Mouse (Mus musculus) CH12.LX (cell line): ENCODE data around the gene Sufu. TPM values are rescaled to one million over a fixed set of nuclear protein-coding genes. Genes with fewer than 3 reads are reported as not detected.

Experiments
- DNase-seq: peaks from one replicate; pipeline ENCODE4 v3.0.0-alpha.2; 2013; ENCODE audit errors: extremely low read depth
- H3K27ac ChIP-seq: 2 replicates; pipeline ENCODE4 v1.5.1; 2012; ENCODE audit warnings: low read depth, mild to moderate bottlenecking, control low read depth, moderate library complexity; ENCODE audit not compliant: insufficient read depth
- H3K27me3 ChIP-seq: replicated peaks from 2 replicates; pipeline ENCODE3; 2012; ENCODE audit warnings: inconsistent platforms
- H3K36me3 ChIP-seq, 2 experiments: replicated peaks in 1 of 2; 2 replicates each; pipeline versions ENCODE3 to v1.6.1; 2012; ENCODE audit warnings: inconsistent platforms in 1 of 2, low read length in 1 of 2, mild to moderate bottlenecking in 1 of 2, mixed read lengths in 1 of 2, moderate library complexity in 1 of 2; ENCODE audit not compliant: control insufficient read depth in 1 of 2, insufficient read depth in 1 of 2
- H3K4me1 ChIP-seq, 2 experiments: 2 replicates each; pipeline ENCODE4 v1.6.1; 2012; ENCODE audit warnings: inconsistent platforms in 1 of 2, moderate library complexity in 1 of 2; ENCODE audit not compliant: insufficient read depth in 2 of 2, control insufficient read depth in 1 of 2
- H3K4me2 ChIP-seq: 2 replicates; pipeline ENCODE4 v1.6.1; 2012; ENCODE audit warnings: low read depth, mild to moderate bottlenecking, control low read depth; ENCODE audit not compliant: poor library complexity, insufficient read depth, severe bottlenecking
- H3K4me3 ChIP-seq, 3 experiments: fragments of 150-350 bp in 1 of 3; sonication (generic) in 1 of 3; replicated peaks in 1 of 3; 2 replicates each; pipeline versions ENCODE3 to v1.5.1; 2011 to 2012; ENCODE audit warnings: low read depth in 2 of 3, low read length in 2 of 3, mild to moderate bottlenecking in 2 of 3, moderate library complexity in 2 of 3, control low read depth in 1 of 3, improper control_type of control experiment in 1 of 3, inconsistent platforms in 1 of 3, mixed read lengths in 1 of 3; ENCODE audit not compliant: poor library complexity in 1 of 3
- H3K79me2 ChIP-seq: replicated peaks from 2 replicates; pipeline ENCODE4 v1.6.1; 2012; ENCODE audit warnings: mild to moderate bottlenecking, moderate library complexity; ENCODE audit not compliant: control insufficient read depth, poor library complexity, insufficient read depth, severe bottlenecking; ENCODE audit errors: extremely low read depth
- H3K9ac ChIP-seq: 2 replicates; pipeline ENCODE4 v1.6.1; 2012; ENCODE audit warnings: low read depth, mild to moderate bottlenecking, control low read depth, moderate library complexity; ENCODE audit not compliant: insufficient read depth
- H3K9me3 ChIP-seq: replicated peaks from 2 replicates; pipeline ENCODE3; 2012; ENCODE audit warnings: low read length, inconsistent platforms, mixed read lengths
- CHD2 ChIP-seq: IDR thresholded peaks from 2 replicates; pipeline ENCODE4 v1.6.1; 2011; ENCODE audit warnings: low read length, improper control_type of control experiment
- CTCF ChIP-seq, 2 experiments: IDR thresholded peaks in 1 of 2; conservative IDR thresholded peaks in 1 of 2; 2 replicates each; pipeline ENCODE4 v1.5.1; 2011 to 2012; ENCODE audit warnings: low read depth in 2 of 2, low read length in 2 of 2, improper control_type of control experiment in 1 of 2, inconsistent platforms in 1 of 2, mild to moderate bottlenecking in 1 of 2, moderate library complexity in 1 of 2
- ELF1 ChIP-seq: IDR thresholded peaks from 2 replicates; pipeline ENCODE4 v1.6.1; 2014; ENCODE audit warnings: low read depth, mild to moderate bottlenecking, inconsistent platforms, low read length, improper control_type of control experiment
- EP300 ChIP-seq: IDR thresholded peaks from 2 replicates; pipeline ENCODE4 v1.6.1; 2011; ENCODE audit warnings: low read length, improper control_type of control experiment
- HCFC1 ChIP-seq: IDR thresholded peaks from 2 replicates; pipeline ENCODE4 v1.6.1; 2012; ENCODE audit warnings: low read depth, mild to moderate bottlenecking, inconsistent platforms, low read length, improper control_type of control experiment
- IRF4 ChIP-seq: IDR thresholded peaks from 2 replicates; pipeline ENCODE4 v1.6.1; 2014; ENCODE audit warnings: low read depth, mild to moderate bottlenecking, inconsistent platforms, low read length, improper control_type of control experiment
- JUND ChIP-seq: conservative IDR thresholded peaks from 2 replicates; pipeline ENCODE4 v1.6.1; 2011; ENCODE audit warnings: low read depth, low read length, improper control_type of control experiment
- KAT2A ChIP-seq: IDR thresholded peaks from 2 replicates; pipeline ENCODE4 v1.6.1; 2012; ENCODE audit warnings: low read length, improper control_type of control experiment, inconsistent platforms; ENCODE audit not compliant: insufficient replicate concordance
- MAFK ChIP-seq: IDR thresholded peaks from 2 replicates; pipeline ENCODE4 v1.6.1; 2011; ENCODE audit warnings: low read length, improper control_type of control experiment; ENCODE audit not compliant: insufficient replicate concordance
- MAX ChIP-seq: IDR thresholded peaks from 2 replicates; pipeline ENCODE4 v1.6.1; 2011; ENCODE audit warnings: low read length, improper control_type of control experiment
- MAZ ChIP-seq: IDR thresholded peaks from 2 replicates; pipeline ENCODE4 v1.6.1; 2012; ENCODE audit warnings: low read depth, mild to moderate bottlenecking, inconsistent platforms, low read length, improper control_type of control experiment, moderate library complexity
- MEF2A ChIP-seq: IDR thresholded peaks from 2 replicates; pipeline ENCODE4 v1.6.1; 2014; ENCODE audit warnings: low read depth, mild to moderate bottlenecking, inconsistent platforms, low read length, improper control_type of control experiment, borderline replicate concordance
- MXI1 ChIP-seq: IDR thresholded peaks from 2 replicates; pipeline ENCODE4 v1.6.1; 2011; ENCODE audit warnings: mild to moderate bottlenecking, low read depth, low read length, improper control_type of control experiment
- MYC ChIP-seq: IDR thresholded peaks from 2 replicates; pipeline ENCODE4 v1.6.1; 2011; ENCODE audit warnings: low read depth, mild to moderate bottlenecking, improper control_type of control experiment, low read length
- NELFE ChIP-seq: IDR thresholded peaks from 2 replicates; pipeline ENCODE4 v1.6.1; 2011; ENCODE audit warnings: low read depth, low read length, improper control_type of control experiment
- NRF1 ChIP-seq: IDR thresholded peaks from 2 replicates; pipeline ENCODE4 v1.6.1; 2014; ENCODE audit warnings: low read depth, mild to moderate bottlenecking, inconsistent platforms, low read length, improper control_type of control experiment, moderate library complexity
- PAX5 ChIP-seq: IDR thresholded peaks from 2 replicates; pipeline ENCODE4 v1.6.1; 2012; ENCODE audit warnings: low read length, inconsistent platforms, mixed read lengths
- POLR2A ChIP-seq: IDR thresholded peaks from 2 replicates; pipeline ENCODE4 v1.6.1; 2011; ENCODE audit warnings: low read depth, mild to moderate bottlenecking, improper control_type of control experiment, low read length
- POLR2AphosphoS2 ChIP-seq: IDR thresholded peaks from 2 replicates; pipeline ENCODE4 v1.6.1; 2011; ENCODE audit warnings: low read depth, low read length, improper control_type of control experiment
- RAD21 ChIP-seq: IDR thresholded peaks from 2 replicates; pipeline ENCODE4 v1.6.1; 2011; ENCODE audit warnings: low read depth, mild to moderate bottlenecking, low read length, improper control_type of control experiment, moderate library complexity
- RCOR1 ChIP-seq: conservative IDR thresholded peaks from 2 replicates; pipeline ENCODE4 v1.6.1; 2012; ENCODE audit warnings: low read depth, mild to moderate bottlenecking, inconsistent platforms, low read length, improper control_type of control experiment
- SIN3A ChIP-seq: IDR thresholded peaks from 2 replicates; pipeline ENCODE4 v1.6.1; 2012; ENCODE audit warnings: low read length, improper control_type of control experiment, inconsistent platforms
- SMC3 ChIP-seq: IDR thresholded peaks from 2 replicates; pipeline ENCODE4 v1.6.1; 2011; ENCODE audit warnings: low read depth, low read length, improper control_type of control experiment
- TBP ChIP-seq: conservative IDR thresholded peaks from 2 replicates; pipeline ENCODE4 v1.6.1; 2011; ENCODE audit warnings: low read depth, low read length, improper control_type of control experiment
- TCF12 ChIP-seq: IDR thresholded peaks from 2 replicates; pipeline ENCODE4 v1.6.1; 2014; ENCODE audit warnings: low read depth, mild to moderate bottlenecking, inconsistent platforms, low read length, improper control_type of control experiment
- UBTF ChIP-seq: IDR thresholded peaks from 2 replicates; pipeline ENCODE4 v1.6.1; 2012; ENCODE audit warnings: low read depth, mild to moderate bottlenecking, inconsistent platforms, low read length, improper control_type of control experiment, moderate library complexity
- USF2 ChIP-seq: conservative IDR thresholded peaks from 2 replicates; pipeline ENCODE4 v1.6.1; 2011; ENCODE audit warnings: low read depth, low read length, improper control_type of control experiment
- ZC3H11A ChIP-seq: IDR thresholded peaks from 2 replicates; pipeline ENCODE4 v1.6.1; 2012; ENCODE audit warnings: low read depth, mild to moderate bottlenecking, inconsistent platforms, low read length, improper control_type of control experiment
- ZKSCAN1 ChIP-seq: IDR thresholded peaks from 2 replicates; pipeline ENCODE4 v1.6.1; 2012; ENCODE audit warnings: low read depth, inconsistent platforms, low read length, improper control_type of control experiment, borderline replicate concordance
- ZMIZ1 ChIP-seq: IDR thresholded peaks from 2 replicates; pipeline ENCODE4 v1.6.1; 2012; ENCODE audit warnings: low read depth, mild to moderate bottlenecking, inconsistent platforms, low read length, improper control_type of control experiment
- dilution Hi-C: fragments of 300-500 bp; cut with MboI; formaldehyde crosslinking; loops from 2 replicates; pipeline ENCODE4 v1.14.3; 2020; ENCODE audit warnings: low sequenced_read_pairs; ENCODE audit not compliant: extremely low pct_unique_long_range_greater_than_20kb, extremely low pct_ligation_motif_present
- in situ Hi-C: fragments of 300-500 bp; cut with MboI; formaldehyde crosslinking; loops from 3 replicates; pipeline ENCODE4 v1.14.3; 2019; ENCODE audit warnings: low sequenced_read_pairs, low pct_ligation_motif_present, low pct_unique_long_range_greater_than_20kb, mixed read lengths
- polyA plus RNA-seq: library from polyadenylated mRNA; unstranded; fragments of >175 nt; gene quantifications from 2 replicates; pipeline ENCODE4 v1.2.1, GENCODE M21; 2012; ENCODE audit warnings: low read depth; ENCODE audit not compliant: insufficient read length
- total RNA-seq, 2 experiments: library from RNA; depleted of rRNA; stranded (reverse); fragments of 300-350 nt in 1 of 2; fragments of >200 nt in 1 of 2; gene quantifications; 2 replicates each; pipeline ENCODE4 v1.2.3; 2012 to 2014

The Sufu gene
- total and polyA plus RNA-seq, 3 experiments = 3.6 to 22.6 (median 9.8) TPM

GRCm38 (mm10) chr19:46394712-46395108 is 2.0 kb upstream of the Sufu start:
- peak overlapping the region; percentile 84 for H3K4me2 ChIP-seq
- dilution Hi-C loops = no loop called here
- peaks cover 3 to 25% of the 10 kb centered on the region in 2 experiments for H3K36me3 ChIP-seq
- DNase-seq = no peak
- no peaks in the 10 kb centered on the region for H3K9me3 ChIP-seq
- peak overlapping the region; percentile 83 to 89 (median 89) for H3K4me3 ChIP-seq
- H3K27me3 ChIP-seq = no peaks in the 10 kb centered on the region
- peak; percentile 46; the same call in 1 of the 2 replicates for TF ChIP-seq NELFE
- TF ChIP-seq RAD21 = no peak
- TF ChIP-seq KAT2A = no peak
- in situ Hi-C loops = loop anchor here (5.0 to 10.0 kb wide), 3 partner anchors 37 to 190 kb away; no protein-coding TSS in a partner anchor
- peak overlapping the region; percentile 50 for H3K9ac ChIP-seq
- peaks cover 8 to 36% of the 10 kb centered on the region in 2 experiments for H3K4me1 ChIP-seq
- no peak overlapping the region for H3K27ac ChIP-seq
- peaks cover 54% of the 10 kb centered on the region for H3K79me2 ChIP-seq

GRCm38 (mm10) chr19:46395109-46396009 is 1.3 kb upstream of the Sufu start, which contains the start of gene Actr1a:
Actr1a (minus strand) TSS chr19:46395748.
- DNase-seq = peak; percentile 99
- Histone ChIP-seq H3K4me2 (peak within 1 kb of the TSS; percentile 96), H3K4me3 (peak within 1 kb of the TSS; percentile 83 to 91 (median 89)), H3K36me3 (peaks cover 3 to 24% of the 10 kb centered on the region in 2 experiments), H3K9me3 (no peaks in the 10 kb centered on the region), H3K4me1 (peaks cover 8 to 36% of the 10 kb centered on the region in 2 experiments), H3K27me3 (no peaks in the 10 kb centered on the region), H3K9ac (peak within 1 kb of the TSS; percentile 85), H3K27ac (peak within 1 kb of the TSS; percentile 57), H3K79me2 (peaks cover 47% of the 10 kb centered on the region)
- in situ Hi-C loops (loop anchor here (5.0 to 10.0 kb wide), 2 partner anchors 42 to 189 kb away; no protein-coding TSS in a partner anchor), dilution Hi-C loops (no loop called here)
- TF ChIP-seq KAT2A (peak; percentile 86; the same call in 1 of the 2 replicates), NRF1 (peak; percentile 96), MYC (no peak), POLR2A (peak; percentile 77), HCFC1 (peak; percentile 96), PAX5 (no peak), JUND (no peak), ZC3H11A (no peak), UBTF (no peak), TCF12 (peak; percentile 9; the same call in 1 of the 2 replicates), MAFK (no peak), NELFE (peak; percentile 80), MXI1 (peak; percentile 87), USF2 (no peak), EP300 (no peak), CTCF (conservative IDR thresholded peaks at IDR 0.05 in 1 of 2, IDR thresholded peaks at IDR 0.05 in 1 of 2; ENCODE audit: low read depth in 2 of 2, low read length in 2 of 2) (no peak), MAX (peak; percentile 55), MEF2A (peak; percentile 56; the same call in 1 of the 2 replicates), CHD2 (peak; percentile 94), IRF4 (no peak; the same call in 1 of the 2 replicates), MAZ (no peak), ELF1 (peak; percentile 88), ZMIZ1 (peak; percentile 3; the same call in 1 of the 2 replicates), RCOR1 (0 out of 2 replicates have a peak, but pooled peaks have one; percentile 27), ZKSCAN1 (no peak), RAD21 (no peak), SIN3A (peak; percentile 86), TBP (peak; percentile 53; the same call in 1 of the 2 replicates), SMC3 (no peak), POLR2AphosphoS2 (peak; percentile 30; the same call in 1 of the 2 replicates)
